Comparison of ENCODE assay signal across 19 mouse cellular contexts in the genomic region with DNA sequence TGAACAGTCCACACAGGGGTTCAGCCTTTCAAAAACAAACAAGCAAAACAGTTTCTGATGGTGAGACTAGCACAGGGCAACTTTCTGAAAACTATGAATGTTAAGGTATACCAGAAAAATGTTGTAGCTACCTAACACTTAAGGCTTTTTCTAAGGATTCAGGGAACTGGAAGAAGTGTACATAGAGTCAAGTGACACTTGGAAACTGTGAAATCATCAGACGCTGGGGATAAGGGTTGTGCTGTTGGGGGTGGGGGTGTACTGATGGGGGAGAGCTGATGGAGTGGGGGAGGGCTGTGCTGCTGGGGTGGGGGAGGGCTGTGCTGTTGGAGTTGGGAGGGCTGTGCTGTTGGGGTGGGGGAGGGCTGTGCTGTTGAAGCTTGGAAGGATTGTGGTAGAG.
DNase-seq lines count a peak whose midpoint lies in the region; ATAC-seq lines count a peak whose summit lies in the region.
"Had no signal": no experiment of that assay in that cellular context is flagged by ENCODE, and none has a peak within 500 bp of the region (broad histone marks: within the 10 kb centered on the region; RNA-seq: fewer than 3 reads in every experiment).

No protein-coding gene starts in this region.

- ATAC-seq in heart, embryonic 12.5 days (ENCODE audit: insufficient number of reproducible peaks, low FRiP score) = no peak
- ATAC-seq in heart, embryonic 11.5 days (replicated peaks; ENCODE audit: insufficient number of reproducible peaks, low FRiP score, low TSS enrichment) = no peak
- 0 out of 2 replicates have a peak, but pooled peaks have one; percentile 34 for ATAC-seq in limb, embryonic 13.5 days (ENCODE audit: low FRiP score, low read depth)
- peak; percentile 65 for ATAC-seq in lung, embryonic 16.5 days (ENCODE audit: low read depth)
- ATAC-seq: activated CD4-positive, CD25-positive, alpha-beta regulatory T cell, adult 4 months; forebrain, embryonic 13.5 days; forebrain, postnatal 0 days; Patski had no signal

- no peaks in the 10 kb centered on the region for H3K36me3 ChIP-seq in heart, embryonic 12.5 days
- no peaks in the 10 kb centered on the region for H3K36me3 ChIP-seq in heart, embryonic 11.5 days (ENCODE audit: control insufficient read depth, insufficient read depth, low read length)
- no peaks in the 10 kb centered on the region for H3K36me3 ChIP-seq in limb, embryonic 13.5 days
- H3K36me3 ChIP-seq in limb, embryonic 10.5 days = no peaks in the 10 kb centered on the region
- no peaks in the 10 kb centered on the region for H3K36me3 ChIP-seq in lung, embryonic 16.5 days (ENCODE audit: control insufficient read depth, insufficient read depth, low read length)
- H3K36me3 ChIP-seq: embryonic facial prominence, embryonic 13.5 days; hindbrain, embryonic 15.5 days had no signal

- peak overlapping the region; percentile 15; the same call in 1 of the 2 replicates for H3K27ac ChIP-seq in heart, embryonic 12.5 days (ENCODE audit: poor library complexity, severe bottlenecking)
- H3K27ac ChIP-seq in heart, embryonic 11.5 days (ENCODE audit: low read depth, low read length) = no peak overlapping the region
- H3K27ac ChIP-seq in limb, embryonic 13.5 days = peak overlapping the region; percentile 58; the same call in 1 of the 2 replicates
- H3K27ac ChIP-seq in limb, embryonic 10.5 days = no peak overlapping the region
- H3K27ac ChIP-seq in lung, embryonic 16.5 days (ENCODE audit: low read length) = peak overlapping the region; percentile 63
- H3K27ac ChIP-seq: forebrain, embryonic 13.5 days; hindbrain, embryonic 15.5 days had no signal

- no peak for DNase-seq in limb, embryonic 10.5 days (ENCODE audit: low spot score)
- no peak for DNase-seq in lung, postnatal 36 days
- no peak for DNase-seq in testis, postnatal 14 days (ENCODE audit: low spot score)
- DNase-seq: adrenal gland, postnatal 14 days; cerebellum, adult 11-12 months; cerebellum, adult 9-10 months; cerebellum, postnatal 25 days; forebrain, postnatal 0 days; gastrocnemius, postnatal 14 days had no signal

- no peak overlapping the region for H3K4me3 ChIP-seq in heart, embryonic 12.5 days
- no peak overlapping the region for H3K4me3 ChIP-seq in heart, embryonic 11.5 days (ENCODE audit: low read depth, low read length)
- H3K4me3 ChIP-seq in limb, embryonic 13.5 days = no peak overlapping the region
- no peak overlapping the region for H3K4me3 ChIP-seq in limb, embryonic 10.5 days
- H3K4me3 ChIP-seq in lung, embryonic 16.5 days (ENCODE audit: low read length) = no peak overlapping the region
- H3K4me3 ChIP-seq: embryonic facial prominence, embryonic 13.5 days; forebrain, embryonic 13.5 days; hindbrain, embryonic 15.5 days had no signal

- 19% methylated on average over 1 of the region's 1 CpGs for WGBS in heart, embryonic 12.5 days
- 26% methylated on average over 1 of the region's 1 CpGs for WGBS in heart, embryonic 11.5 days (ENCODE audit: insufficient replicate concordance)
- WGBS in limb, embryonic 13.5 days = 58% methylated on average over 1 of the region's 1 CpGs
- WGBS in limb, embryonic 10.5 days = 71% methylated on average over 1 of the region's 1 CpGs
- 30% methylated on average over 1 of the region's 1 CpGs for WGBS in lung, embryonic 16.5 days

- H3K27me3 ChIP-seq in heart, embryonic 12.5 days (replicated peaks) = no peaks in the 10 kb centered on the region
- H3K27me3 ChIP-seq in heart, embryonic 11.5 days (ENCODE audit: control insufficient read depth, insufficient read depth, low read length) = no peaks in the 10 kb centered on the region
- H3K27me3 ChIP-seq in limb, embryonic 13.5 days = no peaks in the 10 kb centered on the region
- H3K27me3 ChIP-seq in limb, embryonic 10.5 days (ENCODE audit: low read depth, poor library complexity, severe bottlenecking) = no peaks in the 10 kb centered on the region
- no peaks in the 10 kb centered on the region for H3K27me3 ChIP-seq in lung, embryonic 16.5 days (ENCODE audit: control insufficient read depth, insufficient read depth, low read depth, low read length)
- H3K27me3 ChIP-seq: CH12.LX; embryonic facial prominence, embryonic 13.5 days; forebrain, embryonic 13.5 days; hindbrain, embryonic 15.5 days; Patski had no signal

- peaks cover 89% of the 10 kb centered on the region for H3K4me1 ChIP-seq in heart, embryonic 12.5 days (replicated peaks)
- H3K4me1 ChIP-seq in heart, embryonic 11.5 days (ENCODE audit: control insufficient read depth, insufficient read depth, low read length) = peaks cover 83% of the 10 kb centered on the region
- peaks cover 70% of the 10 kb centered on the region for H3K4me1 ChIP-seq in limb, embryonic 13.5 days
- H3K4me1 ChIP-seq in limb, embryonic 10.5 days = peaks cover 16% of the 10 kb centered on the region; the same call in 1 of the 2 replicates
- peaks cover 65% of the 10 kb centered on the region for H3K4me1 ChIP-seq in lung, embryonic 16.5 days (replicated peaks; ENCODE audit: control insufficient read depth, insufficient read depth, low read length)

- H3K9ac ChIP-seq in heart, embryonic 12.5 days = no peak overlapping the region
- H3K9ac ChIP-seq in heart, embryonic 11.5 days (ENCODE audit: low read depth, low read length) = no peak overlapping the region
- no peak overlapping the region for H3K9ac ChIP-seq in limb, embryonic 13.5 days
- H3K9ac ChIP-seq in lung, embryonic 16.5 days (ENCODE audit: low read length) = no peak overlapping the region
- H3K9ac ChIP-seq: embryonic facial prominence, embryonic 13.5 days; forebrain, embryonic 13.5 days; forebrain, postnatal 0 days; hindbrain, embryonic 15.5 days had no signal

- H3K4me2 ChIP-seq in heart, embryonic 12.5 days = no peak overlapping the region
- H3K4me2 ChIP-seq in heart, embryonic 11.5 days = no peak overlapping the region
- no peak overlapping the region for H3K4me2 ChIP-seq in limb, embryonic 13.5 days (replicated peaks)
- H3K4me2 ChIP-seq in lung, embryonic 16.5 days (ENCODE audit: low read depth, low read length) = no peak overlapping the region
- H3K4me2 ChIP-seq: embryonic facial prominence, embryonic 13.5 days; forebrain, embryonic 13.5 days; hindbrain, embryonic 15.5 days had no signal

- no peaks in the 10 kb centered on the region for H3K9me3 ChIP-seq in heart, embryonic 12.5 days (replicated peaks)
- H3K9me3 ChIP-seq in heart, embryonic 11.5 days (replicated peaks; ENCODE audit: control insufficient read depth, low read length) = no peaks in the 10 kb centered on the region
- H3K9me3 ChIP-seq in limb, embryonic 13.5 days = no peaks in the 10 kb centered on the region
- H3K9me3 ChIP-seq in limb, embryonic 10.5 days (replicated peaks) = no peaks in the 10 kb centered on the region
- H3K9me3 ChIP-seq in lung, embryonic 16.5 days (ENCODE audit: control insufficient read depth, low read length) = no peaks in the 10 kb centered on the region
- H3K9me3 ChIP-seq: embryonic facial prominence, embryonic 13.5 days; forebrain, embryonic 13.5 days; hindbrain, embryonic 15.5 days had no signal

Comparison
In these comparisons a context has a peak if more than half of its experiments do, and no peak if none do; other contexts are left out.
1. H3K27ac ChIP-seq: peak in heart, embryonic 12.5 days (single experiment), limb, embryonic 13.5 days (single experiment) and lung, embryonic 16.5 days (single experiment); none in heart, embryonic 11.5 days (single experiment) and limb, embryonic 10.5 days (single experiment).
2. ATAC-seq: peak in limb, embryonic 13.5 days (single experiment) and lung, embryonic 16.5 days (single experiment); none in heart, embryonic 12.5 days (single experiment) and heart, embryonic 11.5 days (single experiment).